Mouse (Mus musculus) kidney, adult 2 months (tissue): ENCODE data around the gene Tmem143.

Source experiments
- CTCF ChIP-seq: fragments of 200-500 bp; conservative IDR thresholded peaks from 2 replicates; pipeline ENCODE4 v1.5.1; 2011; ENCODE audit warnings: low read depth, mild to moderate bottlenecking, control low read depth, low read length, moderate library complexity, mixed read lengths; ENCODE audit not compliant: insufficient read depth, insufficient read length
- POLR2A ChIP-seq: fragments of 200-500 bp; IDR thresholded peaks from one replicate; pipeline ENCODE4 v1.6.1; 2011; ENCODE audit warnings: low read depth, low read length, control low read depth

- TF ChIP-seq POLR2A (no peak), CTCF (no peak)
Measured at GRCm38 (mm10) chr7:45897258-45897757, 567 bp downstream of the Tmem143 start.
